Mouse (Mus musculus): ENCODE data around the gene Ranbp17. TPM values are rescaled to one million over a fixed set of nuclear protein-coding genes. Genes with fewer than 3 reads are reported as not detected.
"Not testable (repeated sequence)": the region's sequence is repeated elsewhere in the genome, so short reads cannot be mapped to it uniquely, and the experiment has no call there.

Gene Ranbp17
- polyA plus RNA-seq, 1 experiment from 2014 or later, result 7.2 TPM

GRCm38 (mm10) chr11:33454069-33454468, 59.5 kb downstream of the Ranbp17 start:
- H3K36me3 ChIP-seq (ENCODE audit: control insufficient read depth, insufficient read depth, low read length), result no peaks in the 10 kb centered on the region
- no peak overlapping the region for H3K27ac ChIP-seq (ENCODE audit: low read length)
- no peak overlapping the region for H3K4me3 ChIP-seq (ENCODE audit: low read depth, low read length)
- ATAC-seq, result no peak
- no peaks in the 10 kb centered on the region for H3K4me1 ChIP-seq (ENCODE audit: control insufficient read depth, insufficient read depth, low read length)
- no peaks in the 10 kb centered on the region for H3K9me3 ChIP-seq (replicated peaks; ENCODE audit: control insufficient read depth, low read length, poor library complexity, severe bottlenecking)
- no peak overlapping the region for H3K9ac ChIP-seq (ENCODE audit: low read depth, low read length)
- no peaks in the 10 kb centered on the region for H3K27me3 ChIP-seq (ENCODE audit: control insufficient read depth, insufficient read depth, low read depth, low read length)
- no peak overlapping the region for H3K4me2 ChIP-seq (ENCODE audit: low read length)
- 86% methylated on average over 3 of the region's 3 CpGs for WGBS

GRCm38 (mm10) chr11:33433813-33434212, 79.7 kb downstream of the Ranbp17 start:
- H3K9me3 ChIP-seq (replicated peaks; ENCODE audit: control insufficient read depth, low read length, poor library complexity, severe bottlenecking), result no peaks in the 10 kb centered on the region
- no peaks in the 10 kb centered on the region for H3K27me3 ChIP-seq (ENCODE audit: control insufficient read depth, insufficient read depth, low read depth, low read length)
- H3K27ac ChIP-seq (ENCODE audit: low read length), result no peak overlapping the region
- 47% methylated on average over 5 of the region's 5 CpGs for WGBS
- H3K9ac ChIP-seq (ENCODE audit: low read depth, low read length), result no peak overlapping the region
- no peak for ATAC-seq
- no peaks in the 10 kb centered on the region for H3K36me3 ChIP-seq (ENCODE audit: control insufficient read depth, insufficient read depth, low read length)
- no peaks in the 10 kb centered on the region for H3K4me1 ChIP-seq (ENCODE audit: control insufficient read depth, insufficient read depth, low read length)
- H3K4me3 ChIP-seq (ENCODE audit: low read depth, low read length), result no peak overlapping the region
- no peak overlapping the region for H3K4me2 ChIP-seq (ENCODE audit: low read length)

GRCm38 (mm10) chr11:33428238-33428637, 85.3 kb downstream of the Ranbp17 start:
- not testable (repeated sequence) for H3K27me3 ChIP-seq (ENCODE audit: control insufficient read depth, insufficient read depth, low read depth, low read length); H3K4me1 ChIP-seq (ENCODE audit: control insufficient read depth, insufficient read depth, low read length); H3K4me3 ChIP-seq (ENCODE audit: low read depth, low read length); H3K9ac ChIP-seq (ENCODE audit: low read depth, low read length); H3K4me2 ChIP-seq (ENCODE audit: low read length); ATAC-seq; H3K27ac ChIP-seq (ENCODE audit: low read length); H3K9me3 ChIP-seq (replicated peaks; ENCODE audit: control insufficient read depth, low read length, poor library complexity, severe bottlenecking); H3K36me3 ChIP-seq (ENCODE audit: control insufficient read depth, insufficient read depth, low read length)
- WGBS, result 94% methylated on average over 17 of the region's 17 CpGs

- H3K27me3 ChIP-seq (ENCODE audit: control insufficient read depth, insufficient read depth, low read depth, low read length); H3K36me3 ChIP-seq (ENCODE audit: control insufficient read depth, insufficient read depth, low read length); ATAC-seq; H3K4me1 ChIP-seq (ENCODE audit: control insufficient read depth, insufficient read depth, low read length); H3K9ac ChIP-seq (ENCODE audit: low read depth, low read length); H3K27ac ChIP-seq (ENCODE audit: low read length); H3K9me3 ChIP-seq (replicated peaks; ENCODE audit: control insufficient read depth, low read length, poor library complexity, severe bottlenecking); H3K4me2 ChIP-seq (ENCODE audit: low read length); H3K4me3 ChIP-seq (ENCODE audit: low read depth, low read length): not testable (repeated sequence)
- WGBS, result 92% methylated on average over 5 of the region's 5 CpGs
These were observed 85.8 kb downstream of the Ranbp17 start for GRCm38 (mm10) chr11:33427789-33428188.

GRCm38 (mm10) chr11:33422226-33422625, 91.3 kb downstream of the Ranbp17 start:
- Histone ChIP-seq H3K4me1 (ENCODE audit: control insufficient read depth, insufficient read depth, low read length) (no peaks in the 10 kb centered on the region), H3K4me2 (ENCODE audit: low read length) (no peak overlapping the region), H3K4me3 (ENCODE audit: low read depth, low read length) (no peak overlapping the region), H3K27ac (ENCODE audit: low read length) (no peak overlapping the region), H3K9ac (ENCODE audit: low read depth, low read length) (no peak overlapping the region), H3K36me3 (ENCODE audit: control insufficient read depth, insufficient read depth, low read length) (no peaks in the 10 kb centered on the region), H3K9me3 (replicated peaks; ENCODE audit: control insufficient read depth, low read length, poor library complexity, severe bottlenecking) (no peaks in the 10 kb centered on the region), H3K27me3 (ENCODE audit: control insufficient read depth, insufficient read depth, low read depth, low read length) (no peaks in the 10 kb centered on the region)
- WGBS, result 79% methylated on average over 3 of the region's 3 CpGs
- ATAC-seq, result no peak

- Histone ChIP-seq H3K36me3 (ENCODE audit: control insufficient read depth, insufficient read depth, low read length) (no peaks in the 10 kb centered on the region), H3K4me1 (ENCODE audit: control insufficient read depth, insufficient read depth, low read length) (no peaks in the 10 kb centered on the region), H3K9ac (ENCODE audit: low read depth, low read length) (no peak overlapping the region), H3K27me3 (ENCODE audit: control insufficient read depth, insufficient read depth, low read depth, low read length) (no peaks in the 10 kb centered on the region), H3K4me3 (ENCODE audit: low read depth, low read length) (no peak overlapping the region), H3K9me3 (replicated peaks; ENCODE audit: control insufficient read depth, low read length, poor library complexity, severe bottlenecking) (no peaks in the 10 kb centered on the region), H3K27ac (ENCODE audit: low read length) (no peak overlapping the region), H3K4me2 (ENCODE audit: low read length) (no peak overlapping the region)
- 91% methylated on average over 4 of the region's 4 CpGs for WGBS
- no peak for ATAC-seq
These were observed 108.9 kb downstream of the Ranbp17 start for GRCm38 (mm10) chr11:33404651-33405050.

GRCm38 (mm10) chr11:33399346-33399745, 114.2 kb downstream of the Ranbp17 start:
- Histone ChIP-seq H3K9ac (ENCODE audit: low read depth, low read length) (no peak overlapping the region), H3K9me3 (replicated peaks; ENCODE audit: control insufficient read depth, low read length, poor library complexity, severe bottlenecking) (no peaks in the 10 kb centered on the region), H3K4me1 (ENCODE audit: control insufficient read depth, insufficient read depth, low read length) (no peaks in the 10 kb centered on the region), H3K4me2 (ENCODE audit: low read length) (no peak overlapping the region), H3K27ac (ENCODE audit: low read length) (no peak overlapping the region), H3K4me3 (ENCODE audit: low read depth, low read length) (no peak overlapping the region), H3K36me3 (ENCODE audit: control insufficient read depth, insufficient read depth, low read length) (no peaks in the 10 kb centered on the region), H3K27me3 (ENCODE audit: control insufficient read depth, insufficient read depth, low read depth, low read length) (no peaks in the 10 kb centered on the region)
- WGBS, result 58% methylated on average over 1 of the region's 1 CpGs
- ATAC-seq, result no peak

- Histone ChIP-seq H3K27me3 (ENCODE audit: control insufficient read depth, insufficient read depth, low read depth, low read length) (no peaks in the 10 kb centered on the region), H3K4me3 (ENCODE audit: low read depth, low read length) (no peak overlapping the region), H3K27ac (ENCODE audit: low read length) (no peak overlapping the region), H3K36me3 (ENCODE audit: control insufficient read depth, insufficient read depth, low read length) (no peaks in the 10 kb centered on the region), H3K9me3 (replicated peaks; ENCODE audit: control insufficient read depth, low read length, poor library complexity, severe bottlenecking) (no peaks in the 10 kb centered on the region), H3K4me2 (ENCODE audit: low read length) (no peak overlapping the region), H3K9ac (ENCODE audit: low read depth, low read length) (no peak overlapping the region), H3K4me1 (ENCODE audit: control insufficient read depth, insufficient read depth, low read length) (no peaks in the 10 kb centered on the region)
- WGBS, result 81% methylated on average over 3 of the region's 3 CpGs
- ATAC-seq, result no peak
These were observed 114.8 kb downstream of the Ranbp17 start for GRCm38 (mm10) chr11:33398701-33399100.

- no peak overlapping the region for H3K4me3 ChIP-seq (ENCODE audit: low read depth, low read length)
- H3K36me3 ChIP-seq (ENCODE audit: control insufficient read depth, insufficient read depth, low read length), result no peaks in the 10 kb centered on the region
- no peaks in the 10 kb centered on the region for H3K4me1 ChIP-seq (ENCODE audit: control insufficient read depth, insufficient read depth, low read length)
- 87% methylated on average over 6 of the region's 6 CpGs for WGBS
- no peak overlapping the region for H3K4me2 ChIP-seq (ENCODE audit: low read length)
- no peaks in the 10 kb centered on the region for H3K27me3 ChIP-seq (ENCODE audit: control insufficient read depth, insufficient read depth, low read depth, low read length)
- H3K9ac ChIP-seq (ENCODE audit: low read depth, low read length), result no peak overlapping the region
- ATAC-seq, result no peak
- no peak overlapping the region for H3K27ac ChIP-seq (ENCODE audit: low read length)
- no peaks in the 10 kb centered on the region for H3K9me3 ChIP-seq (replicated peaks; ENCODE audit: control insufficient read depth, low read length, poor library complexity, severe bottlenecking)
These were observed 117.3 kb downstream of the Ranbp17 start for GRCm38 (mm10) chr11:33396275-33396674.

- 76% methylated on average over 3 of the region's 3 CpGs for WGBS
- no peak overlapping the region for H3K27ac ChIP-seq (ENCODE audit: low read length)
- H3K4me1 ChIP-seq (ENCODE audit: control insufficient read depth, insufficient read depth, low read length), result no peaks in the 10 kb centered on the region
- H3K36me3 ChIP-seq (ENCODE audit: control insufficient read depth, insufficient read depth, low read length), result no peaks in the 10 kb centered on the region
- ATAC-seq, result no peak
- no peaks in the 10 kb centered on the region for H3K27me3 ChIP-seq (ENCODE audit: control insufficient read depth, insufficient read depth, low read depth, low read length)
- no peak overlapping the region for H3K4me2 ChIP-seq (ENCODE audit: low read length)
- no peaks in the 10 kb centered on the region for H3K9me3 ChIP-seq (replicated peaks; ENCODE audit: control insufficient read depth, low read length, poor library complexity, severe bottlenecking)
- no peak overlapping the region for H3K9ac ChIP-seq (ENCODE audit: low read depth, low read length)
- H3K4me3 ChIP-seq (ENCODE audit: low read depth, low read length), result no peak overlapping the region
These were observed 119.5 kb downstream of the Ranbp17 start for GRCm38 (mm10) chr11:33394093-33394492.
